Mouse (Mus musculus): ENCODE results near the gene Slc38a6. TPM values are rescaled to one million over a fixed set of nuclear protein-coding genes. Genes with fewer than 3 reads are reported as not detected.

Gene Slc38a6
- polyA plus RNA-seq, 1 experiment: not detected

DNA sequence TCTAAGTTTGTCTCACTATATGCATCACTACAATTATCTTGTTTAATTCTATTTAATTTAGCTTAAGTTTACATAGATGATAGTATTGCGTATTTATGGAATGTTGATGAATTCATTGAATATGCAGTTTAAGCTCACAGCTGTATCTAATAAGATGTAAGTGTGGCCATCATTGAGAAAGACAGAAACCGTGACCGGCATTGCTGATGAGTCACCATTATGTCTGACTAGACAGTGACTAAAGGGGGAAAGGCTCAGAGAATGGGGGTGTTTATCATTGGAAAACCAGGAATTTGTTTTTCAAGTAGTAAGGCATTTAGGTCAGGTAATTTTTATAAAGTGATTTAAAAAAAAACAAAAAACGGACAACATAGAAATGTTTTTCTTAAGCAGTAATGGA, 21.2 kb downstream of the Slc38a6 start:
- Histone ChIP-seq H3K9me3 (ENCODE audit: control insufficient read depth, low read length) (no peaks in the 10 kb centered on the region), H3K4me3 (replicated peaks) (no peak overlapping the region), H3K4me1 (ENCODE audit: control insufficient read depth) (no peaks in the 10 kb centered on the region), H3K27me3 (ENCODE audit: control insufficient read depth) (no peaks in the 10 kb centered on the region), H3K36me3 (ENCODE audit: control insufficient read depth) (no peaks in the 10 kb centered on the region)
- TF ChIP-seq GATA1 (IDR thresholded peaks at IDR 0.05; ENCODE audit: low read length): no peak
- TF ChIP-seq TAL1 (IDR thresholded peaks at IDR 0.05; ENCODE audit: low read length): no peak

DNA sequence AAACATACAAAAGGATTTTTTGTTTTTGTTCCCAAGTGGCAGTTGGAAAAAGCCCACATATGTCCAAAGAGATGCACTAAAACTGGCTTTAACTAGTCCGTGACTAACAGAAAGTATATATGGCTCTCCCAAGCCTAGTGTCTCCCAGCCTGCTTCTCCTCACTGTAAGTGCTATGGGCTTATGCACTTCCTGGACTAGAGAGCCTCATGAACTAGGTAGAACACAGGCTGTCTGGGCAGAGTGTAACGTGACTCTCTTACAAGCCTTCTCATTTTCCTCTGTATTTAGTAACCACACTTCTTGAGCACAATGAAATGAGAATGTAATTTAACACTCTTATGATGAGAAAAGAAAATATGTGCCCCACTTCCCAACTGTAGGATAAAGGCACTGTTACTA, 22.1 kb downstream of the Slc38a6 start:
- TF ChIP-seq GATA1 (IDR thresholded peaks at IDR 0.05; ENCODE audit: low read length): no peak
- H3K27me3 ChIP-seq (ENCODE audit: control insufficient read depth): no peaks in the 10 kb centered on the region
- H3K4me1 ChIP-seq (ENCODE audit: control insufficient read depth): no peaks in the 10 kb centered on the region
- no peak overlapping the region for H3K4me3 ChIP-seq (replicated peaks)
- no peaks in the 10 kb centered on the region for H3K9me3 ChIP-seq (ENCODE audit: control insufficient read depth, low read length)
- no peaks in the 10 kb centered on the region for H3K36me3 ChIP-seq (ENCODE audit: control insufficient read depth)

DNA sequence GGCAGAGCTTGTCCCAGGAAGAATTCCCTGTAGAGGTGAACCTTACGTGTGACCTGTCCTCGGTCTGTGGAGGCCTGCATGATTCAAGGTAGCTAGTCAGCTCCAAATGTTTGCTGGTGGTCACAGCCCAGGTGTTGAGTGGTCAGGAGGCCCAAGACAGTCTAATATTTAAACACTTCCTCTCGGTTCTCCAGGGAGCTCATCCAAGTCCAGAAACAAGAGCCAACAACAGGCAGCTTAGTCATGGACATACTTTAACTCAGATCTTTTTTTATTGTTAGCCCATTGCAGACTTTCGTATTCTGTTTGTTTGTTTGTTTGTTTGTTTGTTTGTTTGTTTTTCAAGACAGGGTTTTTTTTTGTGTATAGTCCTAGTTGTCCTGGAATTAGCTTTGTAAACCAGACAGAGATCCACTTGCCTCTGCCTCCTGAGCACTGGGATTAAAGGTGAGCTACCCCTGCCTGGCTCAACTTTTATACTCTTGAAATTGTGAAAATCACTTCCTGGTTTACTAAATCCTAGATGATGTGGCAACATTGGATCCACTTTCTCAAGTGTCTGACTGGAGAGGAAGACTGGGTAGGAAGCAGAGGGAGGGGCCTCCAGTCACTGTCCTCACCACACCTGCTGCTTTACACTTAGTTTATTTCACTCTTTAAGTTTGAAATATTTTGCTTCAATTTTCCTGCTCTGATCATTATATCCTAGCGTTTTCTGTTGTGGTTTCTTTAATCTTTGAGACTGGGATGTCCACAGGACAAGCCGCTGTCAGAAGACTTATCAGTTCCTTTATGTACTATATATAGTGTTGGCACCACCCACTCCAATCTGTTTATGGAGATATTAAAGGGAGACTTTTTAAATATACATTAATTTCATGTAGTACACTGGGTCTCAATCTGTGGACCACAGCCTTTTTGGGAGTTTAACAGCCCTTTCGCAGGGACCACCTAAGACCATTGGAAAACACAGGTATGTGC, 31.4 kb downstream of the Slc38a6 start:
- no peak for TF ChIP-seq GATA1 (IDR thresholded peaks at IDR 0.05; ENCODE audit: low read length)
- TF ChIP-seq TAL1 (IDR thresholded peaks at IDR 0.05; ENCODE audit: low read length): no peak
- H3K9me3 ChIP-seq (ENCODE audit: control insufficient read depth, low read length): no peaks in the 10 kb centered on the region
- no peaks in the 10 kb centered on the region for H3K36me3 ChIP-seq (ENCODE audit: control insufficient read depth)
- H3K27me3 ChIP-seq (ENCODE audit: control insufficient read depth): no peaks in the 10 kb centered on the region
- no peaks in the 10 kb centered on the region for H3K4me1 ChIP-seq (ENCODE audit: control insufficient read depth)
- no peak overlapping the region for H3K4me3 ChIP-seq (replicated peaks)

DNA sequence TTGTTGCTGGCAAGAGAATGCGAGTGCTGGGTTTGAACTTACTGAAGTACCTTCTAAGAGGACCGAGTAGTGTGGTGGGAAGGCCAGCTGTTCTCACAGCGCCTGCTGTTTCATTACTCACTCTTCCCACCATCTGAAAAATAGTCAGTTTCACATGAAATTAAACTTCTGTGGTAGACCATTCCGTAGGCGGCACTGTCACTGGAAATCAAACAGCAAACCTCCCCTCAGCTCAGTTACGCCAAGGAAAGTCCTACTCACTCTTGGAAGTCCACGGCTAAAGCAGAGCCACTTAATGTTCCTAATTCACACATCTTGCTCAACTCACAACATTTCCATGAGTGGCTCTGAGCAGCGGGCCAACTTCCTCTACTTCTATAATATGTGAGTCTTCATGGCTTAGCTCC, 37.6 kb downstream of the Slc38a6 start:
- Histone ChIP-seq H3K36me3 (ENCODE audit: control insufficient read depth) (no peaks in the 10 kb centered on the region), H3K4me3 (replicated peaks) (no peak overlapping the region), H3K9me3 (ENCODE audit: control insufficient read depth, low read length) (no peaks in the 10 kb centered on the region), H3K27me3 (ENCODE audit: control insufficient read depth) (no peaks in the 10 kb centered on the region), H3K4me1 (ENCODE audit: control insufficient read depth) (no peaks in the 10 kb centered on the region)
- TF ChIP-seq GATA1 (IDR thresholded peaks at IDR 0.05; ENCODE audit: low read length) (no peak), TAL1 (IDR thresholded peaks at IDR 0.05; ENCODE audit: low read length) (no peak)

DNA sequence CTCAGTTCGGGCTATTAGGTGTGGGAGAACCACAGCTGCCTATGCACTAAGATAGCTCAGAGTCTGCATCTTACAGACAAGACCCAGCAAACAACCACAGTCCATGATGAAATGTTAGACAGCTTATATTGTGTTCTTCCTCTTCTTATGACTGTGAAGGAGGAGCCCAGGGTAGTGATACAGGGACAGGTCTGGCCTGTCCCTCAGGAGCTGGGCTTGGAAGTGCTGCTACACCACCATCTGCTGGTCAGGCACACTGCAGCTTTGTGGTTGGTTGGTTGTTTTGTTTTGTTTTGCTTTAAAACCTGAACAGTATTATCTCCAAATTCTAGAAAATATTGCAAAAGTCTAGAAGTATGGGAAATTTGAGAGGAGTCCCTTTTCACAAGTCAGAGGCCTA, 38.2 kb downstream of the Slc38a6 start:
- Histone ChIP-seq H3K4me1 (ENCODE audit: control insufficient read depth) (no peaks in the 10 kb centered on the region), H3K36me3 (ENCODE audit: control insufficient read depth) (no peaks in the 10 kb centered on the region), H3K27me3 (ENCODE audit: control insufficient read depth) (no peaks in the 10 kb centered on the region), H3K4me3 (replicated peaks) (no peak overlapping the region), H3K9me3 (ENCODE audit: control insufficient read depth, low read length) (no peaks in the 10 kb centered on the region)
- TF ChIP-seq TAL1 (IDR thresholded peaks at IDR 0.05; ENCODE audit: low read length): no peak
- TF ChIP-seq GATA1 (IDR thresholded peaks at IDR 0.05; ENCODE audit: low read length): no peak

DNA sequence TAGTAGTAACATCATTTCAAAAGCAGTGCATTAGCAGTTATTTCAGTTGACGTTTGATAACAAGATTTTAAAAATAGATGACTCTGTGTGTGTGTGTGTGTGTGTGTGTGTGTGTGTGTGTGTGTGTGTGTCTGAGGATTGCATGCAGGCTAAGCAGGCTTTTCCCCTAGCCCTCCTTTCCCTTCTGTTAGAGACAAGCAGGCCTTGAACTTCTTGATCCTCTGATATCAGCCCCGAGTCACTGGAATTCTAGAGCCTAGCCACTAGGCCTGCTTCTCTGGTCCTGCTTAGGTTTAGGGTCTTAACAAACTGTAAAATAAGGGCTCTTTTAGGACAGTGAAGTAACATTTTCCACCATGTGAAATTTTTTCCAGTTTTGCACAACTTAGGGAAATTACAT, 38.6 kb downstream of the Slc38a6 start:
- Histone ChIP-seq H3K4me1 (ENCODE audit: control insufficient read depth) (no peaks in the 10 kb centered on the region), H3K27me3 (ENCODE audit: control insufficient read depth) (no peaks in the 10 kb centered on the region), H3K9me3 (ENCODE audit: control insufficient read depth, low read length) (no peaks in the 10 kb centered on the region), H3K4me3 (replicated peaks) (no peak overlapping the region), H3K36me3 (ENCODE audit: control insufficient read depth) (no peaks in the 10 kb centered on the region)
- no peak for TF ChIP-seq GATA1 (IDR thresholded peaks at IDR 0.05; ENCODE audit: low read length)
- TF ChIP-seq TAL1 (IDR thresholded peaks at IDR 0.05; ENCODE audit: low read length): no peak

DNA sequence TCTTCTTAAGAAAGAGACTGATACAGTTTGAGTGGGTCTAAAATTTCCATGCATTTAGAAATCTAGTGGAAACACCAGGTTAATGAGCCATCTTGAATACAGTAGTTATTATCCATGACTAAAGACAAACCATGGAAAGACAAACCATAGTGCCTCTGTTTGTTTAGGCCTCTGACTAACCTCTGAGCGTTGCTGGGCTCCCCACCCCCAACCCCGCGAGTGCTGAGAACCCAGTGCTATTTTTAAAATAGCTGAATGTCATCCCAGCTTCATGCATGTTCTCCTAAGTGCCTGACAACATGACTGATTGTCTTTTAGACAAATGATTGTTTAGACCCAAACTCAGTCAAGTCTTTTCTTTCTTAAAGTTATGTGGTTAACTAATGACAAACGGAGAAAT, 39.0 kb downstream of the Slc38a6 start:
- Histone ChIP-seq H3K4me1 (ENCODE audit: control insufficient read depth) (no peaks in the 10 kb centered on the region), H3K9me3 (ENCODE audit: control insufficient read depth, low read length) (no peaks in the 10 kb centered on the region), H3K4me3 (replicated peaks) (no peak overlapping the region), H3K27me3 (ENCODE audit: control insufficient read depth) (no peaks in the 10 kb centered on the region), H3K36me3 (ENCODE audit: control insufficient read depth) (no peaks in the 10 kb centered on the region)
- TF ChIP-seq TAL1 (IDR thresholded peaks at IDR 0.05; ENCODE audit: low read length) (no peak), GATA1 (IDR thresholded peaks at IDR 0.05; ENCODE audit: low read length) (no peak)

DNA sequence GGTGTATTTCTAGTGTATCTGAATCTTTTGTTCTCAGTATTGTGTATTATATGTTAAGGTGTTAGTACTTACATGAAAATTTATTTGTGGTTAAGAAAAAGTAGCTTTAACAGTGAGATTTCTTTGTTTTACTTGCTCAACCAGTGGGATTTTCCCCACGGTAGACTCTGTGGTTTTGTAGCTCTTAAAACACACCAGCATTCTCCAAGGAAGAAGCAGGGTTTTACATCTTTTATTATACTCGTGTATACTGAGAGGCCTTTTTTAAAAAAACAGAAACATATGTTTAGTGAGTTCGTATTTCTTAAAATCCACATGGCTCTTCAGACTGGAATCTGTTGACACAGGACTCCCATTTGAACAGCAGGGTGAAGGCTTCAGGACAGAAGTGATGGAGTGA, 40.8 kb downstream of the Slc38a6 start:
- Histone ChIP-seq H3K4me3 (replicated peaks) (no peak overlapping the region), H3K4me1 (ENCODE audit: control insufficient read depth) (no peaks in the 10 kb centered on the region), H3K27me3 (ENCODE audit: control insufficient read depth) (no peaks in the 10 kb centered on the region), H3K9me3 (ENCODE audit: control insufficient read depth, low read length) (no peaks in the 10 kb centered on the region), H3K36me3 (ENCODE audit: control insufficient read depth) (no peaks in the 10 kb centered on the region)
- TF ChIP-seq TAL1 (IDR thresholded peaks at IDR 0.05; ENCODE audit: low read length) (no peak), GATA1 (IDR thresholded peaks at IDR 0.05; ENCODE audit: low read length) (no peak)

DNA sequence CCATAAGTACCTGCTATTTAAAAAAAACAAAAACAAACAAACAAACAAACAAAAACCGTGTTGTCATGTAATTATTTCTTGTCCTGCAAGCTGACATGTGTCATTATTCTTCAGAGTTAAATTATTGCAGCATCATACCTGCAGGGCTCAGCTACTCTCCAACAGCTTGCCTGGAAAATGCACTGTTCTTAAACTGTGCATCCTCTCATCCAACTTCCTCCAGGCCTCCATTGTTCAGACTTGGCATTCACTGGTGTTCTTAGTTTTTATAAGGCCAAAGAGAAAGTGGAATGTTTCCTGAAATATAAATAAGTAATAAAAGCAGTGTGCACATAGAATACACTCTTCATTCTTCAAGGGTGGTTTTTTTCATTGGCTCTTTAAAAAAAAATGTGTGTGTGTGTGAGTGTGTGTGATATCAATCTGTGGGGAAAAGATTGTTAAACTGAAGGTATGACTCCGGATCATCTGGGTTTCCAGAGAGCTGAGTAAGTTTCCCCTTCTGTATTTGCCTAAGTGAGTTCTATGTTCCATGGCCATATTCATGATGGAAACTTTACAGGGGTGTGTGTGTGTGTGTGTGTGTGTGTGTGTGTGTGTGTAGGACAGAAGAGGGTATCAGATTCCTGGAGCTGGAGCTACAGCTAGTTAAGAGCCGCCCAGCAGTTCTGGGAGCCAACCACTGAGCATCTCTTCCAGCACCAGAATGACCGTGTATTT, 42.0 kb downstream of the Slc38a6 start:
- Histone ChIP-seq H3K4me1 (ENCODE audit: control insufficient read depth) (no peaks in the 10 kb centered on the region), H3K36me3 (ENCODE audit: control insufficient read depth) (no peaks in the 10 kb centered on the region), H3K4me3 (replicated peaks) (no peak overlapping the region), H3K27me3 (ENCODE audit: control insufficient read depth) (no peaks in the 10 kb centered on the region), H3K9me3 (ENCODE audit: control insufficient read depth, low read length) (no peaks in the 10 kb centered on the region)
- TF ChIP-seq TAL1 (IDR thresholded peaks at IDR 0.05; ENCODE audit: low read length) (no peak), GATA1 (IDR thresholded peaks at IDR 0.05; ENCODE audit: low read length) (no peak)

All from erythroblast, embryonic 14.5 days (primary cell).